Mouse (Mus musculus) lung, embryonic 15.5 days (tissue): ENCODE measurements around the gene Usp22. TPM values are rescaled to one million over a fixed set of nuclear protein-coding genes. Genes with fewer than 3 reads are reported as not detected.
"Not testable (repeated sequence)": the region's sequence is repeated elsewhere in the genome, so short reads cannot be mapped to it uniquely, and the experiment has no call there.

Source experiments
- ATAC-seq: fragments of 200-750 bp; cut with Nextera tagmentation; 2 replicates; pipeline ENCODE4 v1.8.0; 2017; ENCODE audit warnings: moderate number of reproducible peaks, borderline replicate concordance; ENCODE audit not compliant: low FRiP score, low TSS enrichment; ENCODE audit errors: extremely low read depth
- H3K27ac ChIP-seq: fragments of 300-500 bp; sonication (generic); 2 replicates; pipeline ENCODE4 v1.5.1; 2015; ENCODE audit warnings: moderate library complexity, mild to moderate bottlenecking, inconsistent platforms
- H3K27me3 ChIP-seq: fragments of 300-500 bp; sonication (generic); 2 replicates; pipeline ENCODE4 v1.6.1; 2015; ENCODE audit warnings: inconsistent platforms
- H3K36me3 ChIP-seq: fragments of 300-500 bp; sonication (generic); 2 replicates; pipeline ENCODE4 v1.6.1; 2015; ENCODE audit warnings: inconsistent platforms
- H3K4me1 ChIP-seq: fragments of 300-500 bp; sonication (generic); 2 replicates; pipeline ENCODE4 v1.6.1; 2015; ENCODE audit warnings: inconsistent platforms
- H3K4me2 ChIP-seq: fragments of 300-500 bp; sonication (generic); 2 replicates; pipeline ENCODE4 v1.6.1; 2015; ENCODE audit warnings: inconsistent platforms, mild to moderate bottlenecking, moderate library complexity
- H3K4me3 ChIP-seq: fragments of 300-500 bp; sonication (generic); 2 replicates; pipeline ENCODE4 v1.5.1; 2015; ENCODE audit warnings: mild to moderate bottlenecking, inconsistent platforms
- H3K9ac ChIP-seq: fragments of 300-500 bp; sonication (generic); 2 replicates; pipeline ENCODE4 v1.6.1; 2015; ENCODE audit warnings: inconsistent platforms
- H3K9me3 ChIP-seq: fragments of 300-500 bp; sonication (generic); 2 replicates; pipeline ENCODE4 v1.6.1; 2016; ENCODE audit warnings: inconsistent platforms
- WGBS: fragments of 180-500 bp; shearing (Covaris S2); methylation state at CpG from one replicate; pipeline ENCODE4 v1.1.7; 2015; 5-methylcytosine and 5-hydroxymethylcytosine counted together
- polyA plus RNA-seq: library from polyadenylated mRNA; unstranded; fragments of >200 nt; fragmentation: Nextera tagmentation; extraction: Ambion mirVana; gene quantifications from 2 replicates; pipeline ENCODE4 v1.2.1, GENCODE M21; 2015

Gene Usp22
- polyA plus RNA-seq, 1 experiment from 2014 or later: 109 TPM

DNA sequence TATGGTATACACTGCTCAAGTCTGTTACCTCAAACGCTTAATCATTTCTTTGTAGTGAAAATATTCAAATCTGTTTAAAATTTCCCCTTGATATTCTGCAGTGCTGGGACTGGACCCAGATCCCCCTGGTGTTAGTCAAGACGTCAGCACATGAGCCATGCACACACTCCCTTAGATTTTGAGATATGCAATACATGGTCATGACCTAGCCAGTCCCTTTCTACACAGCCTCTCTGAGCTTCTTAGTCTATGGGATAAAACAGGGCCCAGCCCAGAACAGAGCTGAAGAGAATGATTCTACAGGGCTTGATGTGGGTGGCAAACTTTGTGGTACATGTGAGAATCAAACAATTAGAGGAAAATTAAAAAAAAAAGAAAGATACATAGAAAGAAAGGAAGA is 33.2 kb downstream of the Usp22 start:
- Histone ChIP-seq H3K27me3 (peaks cover 7% of the 10 kb centered on the region), H3K36me3 (no peaks in the 10 kb centered on the region), H3K9me3 (no peaks in the 10 kb centered on the region), H3K9ac (no peak overlapping the region), H3K27ac (no peak overlapping the region), H3K4me2 (no peak overlapping the region), H3K4me1 (peaks cover 5% of the 10 kb centered on the region), H3K4me3 (no peak overlapping the region)
- ATAC-seq: no peak
- WGBS: 62% methylated on average over 2 of the region's 2 CpGs

DNA sequence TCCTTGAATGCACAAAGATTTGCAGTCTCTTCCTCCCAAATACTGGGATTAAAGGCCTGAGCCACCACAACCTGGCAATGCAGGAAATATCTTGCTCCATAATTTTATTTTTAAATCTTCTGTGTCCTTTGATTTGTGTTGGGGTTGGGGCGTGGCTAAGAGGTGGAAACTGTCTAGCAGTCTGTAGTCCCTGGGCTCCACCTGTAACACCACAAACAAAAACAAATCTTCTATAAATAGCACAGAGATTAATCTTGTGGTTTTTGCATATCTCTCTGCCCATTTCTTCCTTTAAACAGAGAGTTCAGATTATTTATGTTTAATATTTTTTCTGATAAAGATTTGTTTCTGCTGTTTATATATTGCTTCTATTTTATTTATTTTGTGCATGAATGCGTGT is 41.9 kb downstream of the Usp22 start:
- no peak for ATAC-seq
- no peak overlapping the region for H3K9ac ChIP-seq
- 53% methylated on average over 2 of the region's 2 CpGs for WGBS
- H3K4me1 ChIP-seq: no peaks in the 10 kb centered on the region
- no peak overlapping the region for H3K4me2 ChIP-seq
- no peaks in the 10 kb centered on the region for H3K36me3 ChIP-seq
- H3K4me3 ChIP-seq: no peak overlapping the region
- H3K9me3 ChIP-seq: no peaks in the 10 kb centered on the region
- no peaks in the 10 kb centered on the region for H3K27me3 ChIP-seq
- H3K27ac ChIP-seq: no peak overlapping the region

DNA sequence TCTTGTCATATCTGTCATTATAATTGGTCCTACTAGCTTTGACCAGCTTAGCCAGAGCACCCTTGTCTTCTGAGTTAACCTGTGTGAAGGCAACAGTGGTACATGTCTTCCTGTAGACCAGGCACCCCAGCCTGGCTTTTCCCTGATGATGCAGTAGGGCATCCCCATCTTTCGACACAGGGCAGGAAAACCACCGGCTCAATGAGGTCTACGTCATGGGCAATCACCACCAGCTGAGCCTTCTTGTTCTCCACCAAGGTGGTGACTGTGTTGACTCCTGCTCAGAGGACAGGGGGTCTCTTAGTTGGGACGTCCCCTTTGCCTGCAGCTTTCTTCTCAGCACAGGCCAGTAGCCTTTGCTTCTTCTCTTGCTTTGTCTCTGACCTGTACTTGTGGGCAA is 44.2 kb downstream of the Usp22 start:
- H3K4me2 ChIP-seq, H3K9ac ChIP-seq, ATAC-seq, H3K4me3 ChIP-seq, H3K36me3 ChIP-seq, H3K4me1 ChIP-seq, H3K27ac ChIP-seq, H3K27me3 ChIP-seq, H3K9me3 ChIP-seq: not testable (repeated sequence)
- 78% methylated on average over 4 of the region's 4 CpGs for WGBS

DNA sequence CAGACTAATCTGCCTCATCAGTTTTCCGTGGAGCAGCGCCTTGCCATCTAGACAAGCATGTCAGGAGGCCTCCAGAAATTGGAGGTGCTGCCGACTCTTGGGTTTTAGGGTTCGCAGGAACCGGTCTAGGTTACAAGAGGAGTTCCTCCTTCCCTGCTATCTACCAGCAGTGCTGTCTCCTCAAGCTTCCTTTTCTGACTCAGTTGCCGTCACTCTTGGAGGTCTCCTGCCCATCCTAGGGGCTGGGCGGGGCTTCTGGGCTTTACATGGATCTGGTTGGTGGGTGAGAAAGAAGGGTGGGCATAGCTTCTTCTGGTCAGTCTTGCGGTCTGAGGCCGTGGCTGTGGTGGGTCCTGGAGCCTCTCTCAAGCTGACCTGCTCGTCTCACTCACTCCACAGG is 45.5 kb downstream of the Usp22 start:
- H3K4me2 ChIP-seq: no peak overlapping the region
- H3K4me3 ChIP-seq: no peak overlapping the region
- no peaks in the 10 kb centered on the region for H3K36me3 ChIP-seq
- ATAC-seq: no peak
- no peaks in the 10 kb centered on the region for H3K9me3 ChIP-seq
- H3K9ac ChIP-seq: no peak overlapping the region
- H3K27me3 ChIP-seq: no peaks in the 10 kb centered on the region
- no peaks in the 10 kb centered on the region for H3K4me1 ChIP-seq
- WGBS: 46% methylated on average over 10 of the region's 10 CpGs
- H3K27ac ChIP-seq: no peak overlapping the region

DNA sequence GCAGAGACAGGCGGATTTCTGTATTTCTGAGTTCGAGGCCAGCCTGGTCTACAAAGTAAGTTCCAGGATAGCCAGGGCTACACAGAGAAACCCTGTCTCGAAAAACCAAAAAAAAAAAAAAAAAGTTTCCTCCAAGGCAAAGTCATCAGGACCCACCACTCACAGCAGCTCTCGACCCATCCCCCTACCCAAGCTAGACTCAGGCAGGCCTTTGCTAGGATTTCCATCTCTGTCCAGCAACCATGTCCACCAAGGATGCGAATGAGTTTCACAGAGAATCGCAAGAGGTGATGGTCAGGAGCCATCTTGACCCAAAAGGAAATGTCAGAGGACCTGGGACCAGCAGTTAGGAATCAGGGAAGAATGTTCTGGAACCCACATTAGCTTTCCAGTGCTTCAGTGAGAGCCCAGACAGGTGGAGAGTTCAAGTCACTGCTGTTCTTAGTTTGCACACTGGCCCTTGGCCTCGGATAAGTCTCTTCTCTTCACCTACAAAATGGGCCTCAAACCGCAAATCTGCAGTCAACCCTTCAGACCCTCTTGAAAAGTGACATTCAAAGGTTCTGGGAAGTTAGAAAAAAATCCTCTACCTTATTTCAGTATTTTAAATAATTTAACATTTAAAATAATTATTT is 47.3 kb downstream of the Usp22 start:
- H3K27ac ChIP-seq: no peak overlapping the region
- no peak overlapping the region for H3K4me2 ChIP-seq
- H3K9ac ChIP-seq: no peak overlapping the region
- H3K27me3 ChIP-seq: no peaks in the 10 kb centered on the region
- ATAC-seq: no peak
- no peak overlapping the region for H3K4me3 ChIP-seq
- WGBS: 85% methylated on average over 8 of the region's 8 CpGs
- no peaks in the 10 kb centered on the region for H3K36me3 ChIP-seq
- H3K9me3 ChIP-seq: no peaks in the 10 kb centered on the region
- no peaks in the 10 kb centered on the region for H3K4me1 ChIP-seq

DNA sequence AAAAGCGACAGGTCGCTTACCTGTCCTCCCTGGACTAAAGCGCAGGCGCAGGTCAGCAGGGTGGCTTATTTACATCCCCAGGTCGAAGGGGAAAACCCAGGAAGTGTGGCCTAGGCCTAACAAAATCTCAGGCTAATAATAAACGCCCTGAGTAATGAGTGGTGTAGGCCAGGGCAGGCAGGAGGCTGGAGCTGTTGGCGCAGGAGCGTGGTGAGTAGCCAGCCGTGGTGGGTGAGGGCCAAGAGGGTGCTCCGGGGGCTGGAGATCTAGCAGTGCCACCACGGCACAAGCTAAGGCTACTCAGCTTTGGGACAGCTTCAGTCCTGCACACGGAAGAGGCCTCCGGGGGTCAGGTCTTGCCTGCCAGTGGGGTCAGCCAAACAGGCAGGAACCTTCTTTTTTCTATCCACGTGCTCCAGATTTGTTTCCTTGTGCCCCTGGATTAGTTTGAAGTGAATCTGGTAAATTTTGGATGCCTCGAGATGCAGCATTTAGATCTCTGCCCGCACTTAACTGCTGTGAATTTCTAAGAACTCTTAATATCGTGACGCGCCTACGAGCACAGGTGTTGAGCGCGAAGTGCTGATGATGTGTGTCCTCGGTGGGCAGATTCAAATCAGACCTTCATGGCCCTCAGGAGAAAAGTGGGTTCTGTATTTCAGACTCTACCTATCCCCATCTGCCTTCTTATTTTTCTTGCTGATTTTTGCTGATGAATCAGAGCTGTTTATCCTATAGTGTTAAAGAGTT is 48.1 kb downstream of the Usp22 start, which contains the start of gene Tnfrsf13b:
Gene Tnfrsf13b, plus strand, starts transcription at position 150 of the 750 bp plus-strand sequence.
- Histone ChIP-seq H3K4me3 (no peak within 1 kb of the TSS), H3K9ac (no peak within 1 kb of the TSS), H3K4me2 (no peak within 1 kb of the TSS), H3K27me3 (no peaks in the 10 kb centered on the region), H3K36me3 (no peaks in the 10 kb centered on the region), H3K4me1 (no peaks in the 10 kb centered on the region), H3K27ac (no peak within 1 kb of the TSS), H3K9me3 (no peaks in the 10 kb centered on the region)
- 80% methylated on average over 23 of the region's 23 CpGs for WGBS
- ATAC-seq: no peak

DNA sequence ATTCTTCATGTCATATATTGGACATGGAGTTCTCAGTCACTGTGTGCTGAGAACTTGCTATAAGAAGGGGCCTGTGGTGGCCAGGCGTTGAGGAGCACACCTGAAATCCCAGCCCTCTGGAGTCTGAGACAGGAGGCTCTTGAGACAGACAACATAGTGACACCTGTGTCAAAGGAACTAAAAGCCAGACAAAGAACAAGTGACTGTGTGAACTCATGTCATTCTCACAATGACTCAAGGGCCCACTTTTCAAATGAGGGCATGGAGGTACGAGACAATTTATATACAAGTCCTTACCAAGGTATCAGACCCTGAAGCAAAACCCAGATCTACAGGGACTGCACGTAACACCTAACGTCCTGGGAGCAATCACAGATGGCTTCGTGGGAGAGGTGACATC is 48.9 kb downstream of the Usp22 start:
- WGBS: 81% methylated on average over 5 of the region's 5 CpGs
- Histone ChIP-seq H3K27ac (no peak overlapping the region), H3K27me3 (no peaks in the 10 kb centered on the region), H3K9ac (no peak overlapping the region), H3K4me3 (no peak overlapping the region), H3K4me1 (no peaks in the 10 kb centered on the region), H3K4me2 (no peak overlapping the region), H3K9me3 (no peaks in the 10 kb centered on the region), H3K36me3 (no peaks in the 10 kb centered on the region)
- no peak for ATAC-seq

DNA sequence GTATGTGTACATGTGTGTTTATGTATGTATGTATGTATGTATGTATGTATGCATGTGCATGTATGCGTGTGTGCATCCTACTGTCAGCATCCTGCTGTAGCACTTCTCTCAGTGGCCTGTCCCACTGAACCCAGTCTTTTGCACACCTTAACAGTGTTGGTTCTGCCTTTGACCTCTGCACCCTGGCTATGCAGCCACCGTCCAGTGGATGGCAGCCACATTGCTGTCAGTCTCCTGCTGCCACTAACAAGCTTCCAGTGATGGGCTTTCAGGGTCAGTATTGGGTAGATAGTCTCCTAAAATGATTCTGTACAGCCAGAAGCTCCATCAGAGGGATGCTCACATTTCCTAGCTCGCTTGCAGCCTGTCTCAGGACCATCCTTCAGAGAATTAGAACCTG is 51.0 kb downstream of the Usp22 start:
- no peak for ATAC-seq
- Histone ChIP-seq H3K9me3 (no peaks in the 10 kb centered on the region), H3K27me3 (no peaks in the 10 kb centered on the region), H3K9ac (no peak overlapping the region), H3K4me1 (no peaks in the 10 kb centered on the region), H3K4me3 (no peak overlapping the region), H3K27ac (no peak overlapping the region), H3K4me2 (no peak overlapping the region), H3K36me3 (no peaks in the 10 kb centered on the region)
- WGBS: 52% methylated on average over 3 of the region's 3 CpGs

DNA sequence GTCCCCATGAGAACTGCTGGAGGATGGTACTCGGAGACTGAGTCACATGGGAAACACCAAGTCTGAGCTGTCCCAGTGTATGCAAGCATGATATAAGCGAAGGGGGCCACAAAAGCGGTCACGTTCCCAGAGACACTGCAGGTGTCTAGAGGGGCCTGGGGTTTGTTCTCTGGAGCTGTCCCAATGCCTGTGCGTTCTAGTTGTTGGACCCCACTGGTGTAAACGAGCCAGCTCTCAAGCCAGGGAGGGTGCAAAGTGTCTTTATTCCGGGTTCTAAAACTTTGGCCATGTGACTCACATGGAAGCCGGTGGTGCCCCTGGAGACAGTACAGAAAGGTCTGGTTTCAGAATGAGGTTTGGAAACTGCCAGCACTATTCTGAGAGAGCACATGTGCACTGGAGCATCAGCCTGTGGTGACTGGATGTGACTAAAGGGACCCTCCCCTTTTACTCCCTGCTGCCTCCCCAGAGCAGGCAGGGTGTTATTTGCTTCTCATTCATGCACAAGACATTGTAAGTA is 52.0 kb downstream of the Usp22 start:
- H3K36me3 ChIP-seq: no peaks in the 10 kb centered on the region
- H3K4me2 ChIP-seq: no peak overlapping the region
- H3K27ac ChIP-seq: no peak overlapping the region
- 85% methylated on average over 8 of the region's 8 CpGs for WGBS
- no peak for ATAC-seq
- H3K9me3 ChIP-seq: no peaks in the 10 kb centered on the region
- no peaks in the 10 kb centered on the region for H3K4me1 ChIP-seq
- no peaks in the 10 kb centered on the region for H3K27me3 ChIP-seq
- H3K9ac ChIP-seq: no peak overlapping the region
- no peak overlapping the region for H3K4me3 ChIP-seq

DNA sequence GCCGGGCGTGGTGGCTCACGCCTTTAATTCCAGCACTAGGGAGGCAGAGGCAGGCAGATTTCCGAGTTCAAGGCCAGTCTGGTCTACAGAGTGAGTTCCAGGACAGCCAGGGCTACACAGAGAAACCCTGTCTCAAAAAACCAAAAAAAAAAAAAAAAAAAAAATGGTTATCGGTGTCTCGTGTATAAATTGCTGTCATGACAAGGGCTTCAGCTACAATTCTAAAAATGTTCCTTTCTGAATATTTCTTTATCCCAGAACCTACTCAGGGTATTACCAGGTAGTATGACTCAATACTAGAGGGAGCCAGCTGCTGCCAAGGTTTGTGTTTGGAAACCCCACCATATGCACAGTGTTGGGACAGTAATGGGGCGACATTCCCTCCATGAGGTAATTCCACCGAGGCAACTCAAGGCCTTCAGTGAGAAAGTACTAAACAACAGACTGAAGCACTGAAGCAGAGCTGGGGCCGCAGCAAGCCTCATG is 52.5 kb downstream of the Usp22 start:
- Histone ChIP-seq H3K36me3 (no peaks in the 10 kb centered on the region), H3K9ac (no peak overlapping the region), H3K4me1 (no peaks in the 10 kb centered on the region), H3K4me2 (no peak overlapping the region), H3K27me3 (no peaks in the 10 kb centered on the region), H3K4me3 (no peak overlapping the region), H3K9me3 (no peaks in the 10 kb centered on the region), H3K27ac (no peak overlapping the region)
- 86% methylated on average over 9 of the region's 9 CpGs for WGBS
- ATAC-seq: no peak

DNA sequence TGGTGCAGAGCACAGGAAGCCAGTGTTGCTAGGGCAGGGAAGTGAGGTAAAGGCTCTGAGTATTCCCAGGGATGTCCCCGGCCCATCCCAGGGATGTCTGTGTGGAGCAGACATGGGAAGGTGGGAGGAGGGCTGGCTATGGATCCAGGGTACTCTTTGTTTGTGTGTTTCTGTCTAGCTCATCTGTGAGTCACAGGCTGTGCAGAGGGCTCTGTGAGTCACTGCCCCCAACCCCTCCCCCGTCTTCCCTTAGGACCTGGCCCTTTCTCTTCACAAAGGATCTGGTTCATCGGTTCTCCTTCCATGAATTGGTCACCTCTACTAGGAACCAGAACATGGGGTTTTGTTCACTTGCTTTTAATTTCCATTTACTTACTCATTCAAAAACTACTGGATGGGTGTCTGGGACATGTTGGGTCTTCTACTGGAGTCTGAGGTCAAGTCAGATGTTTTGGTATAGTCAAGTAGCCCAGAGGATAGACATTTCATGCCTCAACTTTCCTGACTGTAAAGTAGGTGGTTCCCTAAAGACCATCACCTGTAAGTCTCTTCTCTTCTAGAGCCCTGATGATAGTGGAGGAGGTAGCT is 54.8 kb downstream of the Usp22 start:
- H3K9ac ChIP-seq: no peak overlapping the region
- no peaks in the 10 kb centered on the region for H3K27me3 ChIP-seq
- no peak overlapping the region for H3K4me3 ChIP-seq
- H3K36me3 ChIP-seq: no peaks in the 10 kb centered on the region
- no peaks in the 10 kb centered on the region for H3K4me1 ChIP-seq
- no peak for ATAC-seq
- H3K9me3 ChIP-seq: no peaks in the 10 kb centered on the region
- WGBS: 81% methylated on average over 3 of the region's 3 CpGs
- no peak overlapping the region for H3K27ac ChIP-seq
- no peak overlapping the region for H3K4me2 ChIP-seq

DNA sequence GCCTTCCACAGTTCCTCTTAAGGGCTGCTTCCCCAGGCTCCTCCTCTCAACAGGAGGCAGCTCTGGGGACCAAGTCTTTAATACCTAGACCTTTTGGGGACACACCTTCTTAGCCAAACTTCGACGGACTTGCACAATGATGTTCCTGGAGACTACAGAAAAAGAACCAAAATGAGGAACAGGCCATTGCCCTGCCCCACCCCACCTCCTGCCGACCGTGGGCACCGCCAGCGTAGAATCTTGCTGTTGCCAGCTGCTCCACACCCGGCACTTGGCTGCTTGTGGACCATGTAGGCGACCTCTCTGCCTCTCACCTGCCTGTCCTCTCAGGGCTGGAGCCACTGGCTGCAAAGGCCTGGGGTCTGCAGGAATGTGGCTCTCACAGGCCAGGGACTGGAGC is 58.6 kb downstream of the Usp22 start:
- WGBS: 57% methylated on average over 8 of the region's 8 CpGs
- Histone ChIP-seq H3K9ac (no peak overlapping the region), H3K9me3 (no peaks in the 10 kb centered on the region), H3K4me3 (no peak overlapping the region), H3K4me1 (no peaks in the 10 kb centered on the region), H3K27me3 (no peaks in the 10 kb centered on the region), H3K36me3 (no peaks in the 10 kb centered on the region), H3K27ac (no peak overlapping the region), H3K4me2 (no peak overlapping the region)
- no peak for ATAC-seq
